Mouse (Mus musculus) embryonic facial prominence, embryonic 10.5 days (tissue): ENCODE measurements around the gene Rfx7. TPM values are rescaled to one million over a fixed set of nuclear protein-coding genes. Genes with fewer than 3 reads are reported as not detected.

Source experiments
- microRNA-seq: library from miRNA; unstranded; fragments of <30 nt; microRNA quantifications from one replicate; pipeline ENCODE4, GENCODE M21; 2017
- polyA plus RNA-seq: library from polyadenylated mRNA; unstranded; fragments of >200 nt; fragmentation: Nextera tagmentation; extraction: Ambion mirVana; gene quantifications from 2 replicates; pipeline ENCODE4 v1.2.1, GENCODE M21; 2016

Gene Rfx7
- polyA plus RNA-seq, 1 experiment from 2014 or later = 14.3 TPM

Small RNA genes within 50 kb of the gene (microRNA-seq; reads per million reads assigned to microRNA genes)
- gene Gm28010 = not detected

Other genes with a start within 250 kb of the Rfx7 start
- gene Mns1, start 94.2 kb upstream of the Rfx7 start, polyA plus RNA-seq = 59.8 and 62.4 TPM in 2 replicates
- 53.6 and 56.9 TPM in 2 replicates for gene Tex9, start 40.0 kb upstream of the Rfx7 start, polyA plus RNA-seq
- gene Nedd4, start 130.1 kb downstream of the Rfx7 start, polyA plus RNA-seq = 660 and 664 TPM in 2 replicates